Mouse (Mus musculus) cortical plate, adult 2 months (tissue): ENCODE data around the gene Ank3. TPM values are rescaled to one million over a fixed set of nuclear protein-coding genes. Genes with fewer than 3 reads are reported as not detected.

Source experiments
- H3K27ac ChIP-seq: fragments of 200-500 bp; 2 replicates; pipeline ENCODE4 v1.5.1; 2012; ENCODE audit warnings: low read length, control low read depth, inconsistent platforms; ENCODE audit not compliant: insufficient read depth
- H3K4me1 ChIP-seq: fragments of 200-500 bp; 2 replicates; pipeline ENCODE4 v1.6.1; 2011; ENCODE audit warnings: low read length; ENCODE audit not compliant: control insufficient read depth, insufficient read depth
- H3K4me3 ChIP-seq: fragments of 200-500 bp; 2 replicates; pipeline ENCODE4 v1.5.1; 2011; ENCODE audit warnings: mild to moderate bottlenecking, low read length, control low read depth; ENCODE audit not compliant: insufficient read depth
- CTCF ChIP-seq: fragments of 200-500 bp; IDR thresholded peaks from 2 replicates; pipeline ENCODE4 v1.5.1; 2011; ENCODE audit warnings: mild to moderate bottlenecking, control low read depth, low read length; ENCODE audit not compliant: insufficient read depth; ENCODE audit errors: extremely low read depth
- POLR2A ChIP-seq: fragments of 200-500 bp; IDR thresholded peaks from 2 replicates; pipeline ENCODE4 v1.6.1; 2011; ENCODE audit warnings: mild to moderate bottlenecking, low read length, control low read depth; ENCODE audit not compliant: insufficient read depth; ENCODE audit errors: extremely low read depth
- polyA plus RNA-seq: library from polyadenylated mRNA; depleted of rRNA; stranded (reverse); fragments of >200 nt; gene quantifications from 2 replicates; pipeline ENCODE4 v1.2.3, GENCODE M21; 2012

Gene Ank3
- polyA plus RNA-seq, 1 experiment, result 188 TPM

DNA sequence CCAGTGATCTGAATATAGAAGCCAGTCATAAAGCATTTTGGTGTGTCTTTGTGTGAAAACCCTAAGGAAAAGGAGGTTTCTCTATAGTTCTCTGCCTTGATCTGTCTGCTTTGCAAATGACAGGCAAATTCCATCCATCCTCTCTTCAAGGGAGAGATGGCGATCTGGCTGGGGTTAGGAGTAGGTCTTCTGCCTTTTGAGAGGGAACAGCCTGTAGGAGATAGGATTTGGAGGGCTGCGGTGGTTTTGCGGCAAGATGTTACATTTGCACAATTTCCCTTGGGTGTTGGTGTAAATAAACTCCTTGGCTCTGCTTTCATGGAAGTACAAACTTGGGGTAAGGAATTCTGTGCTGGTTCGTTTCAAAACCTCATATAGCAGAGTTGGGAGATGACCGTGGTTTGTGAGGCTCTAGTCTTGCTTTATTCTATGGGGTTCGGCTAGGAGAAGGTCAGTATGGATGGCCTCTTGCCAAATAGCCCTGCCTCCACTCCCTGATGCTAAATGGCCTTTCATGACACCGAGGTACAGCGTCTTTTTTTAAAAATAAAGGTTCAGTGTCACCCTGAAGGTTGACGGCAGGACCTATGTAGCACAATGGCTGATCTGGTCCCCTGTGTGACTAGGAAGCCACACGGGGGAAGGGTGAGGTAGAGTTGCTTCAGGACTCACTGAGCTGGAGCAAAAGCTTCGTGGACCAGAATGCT, 309.4 kb downstream of the Ank3 start:
- Histone ChIP-seq H3K4me1 (peaks cover 13% of the 10 kb centered on the region), H3K27ac (peak overlapping the region; percentile 81), H3K4me3 (peak overlapping the region; percentile 73)
- TF ChIP-seq POLR2A, result peak; percentile 41; the same call in 1 of the 2 replicates
- no peak for TF ChIP-seq CTCF

DNA sequence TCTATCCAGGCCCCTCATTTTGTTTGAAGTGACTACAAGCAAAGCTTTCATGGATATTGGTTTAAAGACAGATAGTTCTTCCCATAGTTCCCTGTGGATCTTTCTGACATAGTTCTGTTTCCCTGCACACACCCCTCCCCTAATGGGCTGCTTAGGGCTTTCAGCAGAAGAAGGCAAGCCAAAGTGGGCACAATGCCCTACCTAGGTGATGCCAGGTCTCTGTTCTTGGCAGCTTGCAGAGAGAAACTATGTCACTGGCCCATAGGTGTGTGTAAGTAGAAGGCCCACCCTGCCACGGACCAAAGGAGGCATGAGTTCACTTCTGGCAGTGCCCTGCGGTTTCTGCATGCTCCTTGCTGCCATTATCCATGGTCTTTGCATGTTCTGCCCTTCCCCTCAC, 311.1 kb downstream of the Ank3 start:
- Histone ChIP-seq H3K4me1 (peaks cover 13% of the 10 kb centered on the region), H3K27ac (no peak overlapping the region), H3K4me3 (peak overlapping the region; percentile 73)
- TF ChIP-seq CTCF (no peak), POLR2A (no peak)

DNA sequence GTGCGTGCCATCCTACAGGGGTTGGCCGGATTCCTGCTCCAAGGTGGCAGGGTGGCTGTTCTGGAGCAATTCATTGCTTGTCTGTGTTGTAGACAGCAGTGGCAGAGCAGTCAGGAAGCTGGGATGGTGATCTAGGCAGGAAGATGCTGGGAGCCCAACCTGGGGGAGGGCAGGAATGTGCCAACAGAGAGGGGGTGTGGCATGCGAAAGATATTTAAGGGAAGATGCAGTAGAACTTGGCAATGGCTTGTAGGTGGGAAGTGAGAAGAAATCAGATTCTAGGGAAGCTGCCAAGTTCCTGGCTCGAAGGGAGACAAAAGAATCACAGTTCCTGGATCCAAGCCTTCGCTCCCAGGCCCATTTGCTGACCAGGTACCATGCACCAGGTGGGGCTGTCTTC, 312.2 kb downstream of the Ank3 start:
- no peak for TF ChIP-seq CTCF
- peak; percentile 64 for TF ChIP-seq POLR2A
- peaks cover 13% of the 10 kb centered on the region for H3K4me1 ChIP-seq
- peak overlapping the region; percentile 30; the same call in 1 of the 2 replicates for H3K27ac ChIP-seq

DNA sequence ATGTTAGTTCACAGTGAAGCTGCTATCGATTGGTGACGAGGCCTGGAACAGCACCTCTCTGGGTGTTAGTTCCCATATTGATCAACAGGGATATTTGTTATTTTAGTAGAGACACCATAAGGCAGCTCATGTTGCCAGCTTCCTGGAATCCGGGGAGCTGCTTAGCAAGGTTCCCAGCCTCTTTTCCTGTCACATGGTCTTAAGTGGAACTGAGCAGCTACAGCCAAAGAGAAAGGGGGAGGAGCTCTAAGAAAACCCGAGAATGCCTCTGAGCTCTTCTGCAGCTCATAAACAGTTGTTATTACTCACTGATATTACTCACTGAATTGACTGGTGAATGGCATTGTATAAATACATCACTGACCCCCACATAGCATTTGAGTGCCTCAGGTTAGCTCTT, 318.3 kb downstream of the Ank3 start:
- TF ChIP-seq POLR2A (no peak), CTCF (no peak)

More for the DNA sequence above, 312.2 kb downstream of the Ank3 start:
- peak overlapping the region; percentile 4; the same call in 1 of the 2 replicates for H3K4me3 ChIP-seq

GRCm38 (mm10) chr10:69719421-69719820, 320.8 kb downstream of the Ank3 start:
- no peak overlapping the region for H3K4me3 ChIP-seq
- H3K27ac ChIP-seq, result no peak overlapping the region
- no peak for TF ChIP-seq CTCF
- TF ChIP-seq POLR2A, result no peak
- peaks cover 17% of the 10 kb centered on the region for H3K4me1 ChIP-seq

More for the DNA sequence above, 318.3 kb downstream of the Ank3 start:
- Histone ChIP-seq H3K27ac (no peak overlapping the region), H3K4me3 (no peak overlapping the region), H3K4me1 (peaks cover 16% of the 10 kb centered on the region)

- H3K4me1 ChIP-seq, result peaks cover 20% of the 10 kb centered on the region
- H3K4me3 ChIP-seq, result no peak overlapping the region
- no peak overlapping the region for H3K27ac ChIP-seq
- TF ChIP-seq CTCF, result no peak
- no peak for TF ChIP-seq POLR2A
Measured at GRCm38 (mm10) chr10:69719901-69720415, 321.4 kb downstream of the Ank3 start.

GRCm38 (mm10) chr10:69720452-69720851, 321.9 kb downstream of the Ank3 start:
- Histone ChIP-seq H3K27ac (no peak overlapping the region), H3K4me3 (no peak overlapping the region), H3K4me1 (peaks cover 20% of the 10 kb centered on the region)
- TF ChIP-seq POLR2A (no peak), CTCF (no peak)

- TF ChIP-seq CTCF (no peak), POLR2A (no peak)
- Histone ChIP-seq H3K4me3 (no peak overlapping the region), H3K4me1 (peaks cover 22% of the 10 kb centered on the region), H3K27ac (no peak overlapping the region)
Measured at GRCm38 (mm10) chr10:69720899-69721490, 322.4 kb downstream of the Ank3 start.

GRCm38 (mm10) chr10:69724159-69724558, 325.6 kb downstream of the Ank3 start:
- Histone ChIP-seq H3K27ac (no peak overlapping the region), H3K4me3 (no peak overlapping the region), H3K4me1 (peaks cover 23% of the 10 kb centered on the region)
- TF ChIP-seq POLR2A (no peak), CTCF (no peak)

GRCm38 (mm10) chr10:69725078-69725477, 326.5 kb downstream of the Ank3 start:
- H3K27ac ChIP-seq, result no peak overlapping the region
- no peak overlapping the region for H3K4me3 ChIP-seq
- H3K4me1 ChIP-seq, result peaks cover 22% of the 10 kb centered on the region
- TF ChIP-seq CTCF (no peak), POLR2A (no peak)
